Mouse (Mus musculus): ENCODE results near the gene Armc9. TPM values are rescaled to one million over a fixed set of nuclear protein-coding genes. Genes with fewer than 3 reads are reported as not detected.

Armc9 gene
- polyA plus RNA-seq, 1 experiment from 2014 or later = 20.5 TPM

DNA sequence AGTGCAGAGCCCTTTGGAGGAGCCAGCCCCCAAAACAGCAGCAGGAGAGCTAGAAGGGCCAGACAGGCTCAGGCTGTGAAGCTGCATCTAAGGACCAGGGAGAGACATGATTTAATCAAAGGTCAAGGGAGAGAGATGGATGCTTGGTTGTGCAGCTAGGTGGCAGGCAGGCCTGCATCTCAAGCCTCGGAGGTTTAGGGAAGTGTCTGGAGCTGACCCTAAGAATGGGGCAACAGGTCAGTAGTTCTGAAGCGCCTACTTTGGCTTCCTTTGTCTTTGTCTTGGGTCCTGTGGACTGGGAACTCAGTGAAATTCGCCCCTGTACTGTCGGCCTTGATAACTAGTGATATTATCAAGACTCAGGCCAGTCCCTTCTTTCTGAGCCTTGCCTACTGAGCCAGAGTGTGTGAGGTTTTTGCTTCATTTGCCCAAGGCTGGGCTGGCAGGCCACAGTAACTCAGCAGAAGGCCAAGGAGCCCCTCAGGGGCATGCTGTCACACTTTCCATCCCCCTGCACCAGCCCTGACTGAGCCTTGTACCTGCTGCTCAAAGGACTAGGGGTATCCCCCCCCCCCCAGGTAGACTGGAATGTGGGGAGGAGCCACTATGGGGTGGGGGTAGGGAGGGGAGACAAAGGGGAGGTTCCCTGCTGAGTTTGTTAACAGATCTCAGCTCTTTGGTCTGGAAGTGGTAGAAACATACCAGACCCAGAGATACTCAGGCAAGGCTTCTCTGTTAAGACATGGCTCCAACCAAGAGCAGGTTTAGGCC, 153.5 kb downstream of the Armc9 start:
- H3K9ac ChIP-seq (ENCODE audit: low read length) = no peak overlapping the region
- no peak overlapping the region for H3K4me2 ChIP-seq (ENCODE audit: low read depth, low read length)
- H3K4me3 ChIP-seq (ENCODE audit: low read length) = no peak overlapping the region
- H3K9me3 ChIP-seq (ENCODE audit: control insufficient read depth, low read length) = no peaks in the 10 kb centered on the region
- 43% methylated on average over 4 of the region's 4 CpGs for WGBS
- H3K27ac ChIP-seq (ENCODE audit: low read length) = no peak overlapping the region
- no peak for ATAC-seq (ENCODE audit: low read depth)
- peaks cover 11% of the 10 kb centered on the region for H3K27me3 ChIP-seq (ENCODE audit: control insufficient read depth, insufficient read depth, low read depth, low read length)
- H3K4me1 ChIP-seq (replicated peaks; ENCODE audit: control insufficient read depth, insufficient read depth, low read length) = 0 out of 2 replicates have a peak, but pooled peaks cover 3% of the 10 kb centered on the region
- no peaks in the 10 kb centered on the region for H3K36me3 ChIP-seq (ENCODE audit: control insufficient read depth, insufficient read depth, low read length)

DNA sequence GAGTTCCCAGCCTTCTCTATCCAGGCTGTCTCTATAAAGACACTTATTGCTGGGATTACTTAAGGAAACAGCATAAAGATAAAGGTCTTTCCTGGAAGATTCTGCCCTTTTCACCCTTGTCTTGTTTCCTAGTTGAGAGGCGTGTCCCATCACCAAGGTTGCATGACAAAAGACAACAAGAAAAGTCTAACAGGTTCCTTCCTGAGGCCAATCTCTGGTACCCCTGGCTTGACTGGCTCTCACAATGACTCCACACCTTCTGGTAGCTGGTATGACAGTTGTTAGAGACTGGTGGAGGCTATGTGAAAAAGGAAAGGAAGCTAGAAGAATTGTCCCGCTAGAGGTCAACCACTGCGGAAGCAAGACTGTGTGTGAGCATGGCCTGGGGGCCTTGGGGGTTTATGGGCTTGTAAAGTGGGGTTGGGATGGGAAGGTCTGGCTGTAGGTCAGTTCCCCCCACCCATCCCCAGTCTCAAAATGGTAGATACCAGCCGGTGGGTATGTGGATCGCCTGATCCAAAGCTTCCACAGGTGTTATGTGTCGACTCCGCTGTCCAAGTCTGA, 154.8 kb downstream of the Armc9 start:
- WGBS = 92% methylated on average over 7 of the region's 7 CpGs
- H3K4me3 ChIP-seq (ENCODE audit: low read length) = no peak overlapping the region
- peaks cover 4% of the 10 kb centered on the region; the same call in 1 of the 2 replicates for H3K27me3 ChIP-seq (ENCODE audit: control insufficient read depth, insufficient read depth, low read depth, low read length)
- H3K27ac ChIP-seq (ENCODE audit: low read length) = no peak overlapping the region
- H3K4me2 ChIP-seq (ENCODE audit: low read depth, low read length) = no peak overlapping the region
- no peak overlapping the region for H3K9ac ChIP-seq (ENCODE audit: low read length)
- no peaks in the 10 kb centered on the region for H3K36me3 ChIP-seq (ENCODE audit: control insufficient read depth, insufficient read depth, low read length)
- ATAC-seq (ENCODE audit: low read depth) = no peak
- H3K4me1 ChIP-seq (replicated peaks; ENCODE audit: control insufficient read depth, insufficient read depth, low read length) = 0 out of 2 replicates have a peak, but pooled peaks cover 3% of the 10 kb centered on the region
- H3K9me3 ChIP-seq (ENCODE audit: control insufficient read depth, low read length) = no peaks in the 10 kb centered on the region

DNA sequence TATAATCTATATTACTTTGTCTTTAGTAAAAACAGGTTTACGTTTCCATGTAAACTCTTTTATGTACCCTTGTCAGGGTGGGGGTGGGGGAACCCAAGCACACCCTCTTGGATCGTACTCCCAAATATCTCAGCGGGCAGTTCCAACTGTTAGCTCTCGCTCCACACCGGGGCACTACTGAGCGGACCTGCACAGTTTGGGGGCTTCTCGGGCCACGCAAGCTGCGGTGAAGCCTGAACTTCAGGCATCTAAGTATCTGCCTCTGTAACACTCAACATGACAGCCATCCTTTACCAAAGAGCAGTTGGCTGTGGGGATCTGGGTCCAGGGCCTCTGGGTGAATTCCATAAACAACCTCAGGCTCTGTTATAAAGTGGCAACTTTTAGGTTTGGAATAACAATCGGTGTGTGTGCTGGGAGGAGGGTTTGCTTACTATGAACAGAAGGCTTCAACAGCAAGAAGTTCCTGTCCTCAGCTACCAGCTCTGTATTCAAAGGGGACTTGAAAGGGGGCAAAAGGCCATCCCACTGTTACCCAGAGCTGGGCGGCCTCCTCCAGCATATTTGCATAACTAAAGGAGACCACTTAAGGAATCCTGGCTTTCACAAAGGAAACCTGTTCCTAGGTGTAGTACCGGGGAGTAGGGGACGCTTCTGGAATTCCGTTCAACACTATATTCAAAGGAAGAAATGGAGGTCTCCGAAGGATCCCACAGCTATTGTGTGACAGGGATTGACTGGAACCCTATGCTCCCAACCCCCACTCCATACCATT, 156.1 kb downstream of the Armc9 start:
- 30% methylated on average over 15 of the region's 15 CpGs for WGBS

DNA sequence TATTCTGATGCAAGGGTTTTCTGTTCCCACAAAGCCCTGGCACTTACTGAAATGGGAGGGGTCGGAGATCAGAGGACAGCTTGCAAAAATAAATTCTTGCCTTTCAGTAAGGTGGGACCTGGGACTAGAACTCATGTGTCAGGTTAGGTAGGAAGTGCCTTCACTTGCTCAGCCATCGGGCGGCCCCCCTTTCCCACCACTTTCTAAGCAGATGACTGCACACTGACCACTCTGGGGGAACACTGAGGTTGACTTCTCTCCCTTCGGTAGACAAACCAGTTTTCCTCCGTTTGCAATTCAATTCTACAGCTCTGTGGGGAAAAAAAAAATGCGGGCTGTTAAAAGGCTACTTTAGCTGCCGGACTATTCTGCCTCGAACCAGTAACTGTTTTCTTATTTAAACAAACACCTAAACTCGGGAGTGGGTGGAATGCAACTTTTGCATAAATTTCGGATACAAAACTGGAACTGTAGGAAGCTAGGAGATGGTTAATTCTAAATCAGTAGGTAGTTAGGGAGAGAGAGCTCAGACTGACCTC, 157.0 kb downstream of the Armc9 start:
- Histone ChIP-seq H3K4me1 (replicated peaks; ENCODE audit: control insufficient read depth, insufficient read depth, low read length) (0 out of 2 replicates have a peak, but pooled peaks cover 3% of the 10 kb centered on the region), H3K4me2 (ENCODE audit: low read depth, low read length) (peak overlapping the region; percentile 21), H3K27ac (ENCODE audit: low read length) (no peak overlapping the region; the same call in 1 of the 2 replicates), H3K9ac (ENCODE audit: low read length) (no peak overlapping the region), H3K4me3 (ENCODE audit: low read length) (no peak overlapping the region), H3K9me3 (ENCODE audit: control insufficient read depth, low read length) (no peaks in the 10 kb centered on the region), H3K27me3 (ENCODE audit: control insufficient read depth, insufficient read depth, low read depth, low read length) (no peaks in the 10 kb centered on the region), H3K36me3 (ENCODE audit: control insufficient read depth, insufficient read depth, low read length) (no peaks in the 10 kb centered on the region)
- WGBS = 29% methylated on average over 10 of the region's 10 CpGs
- ATAC-seq (ENCODE audit: low read depth) = no peak

More for the DNA sequence above, 156.1 kb downstream of the Armc9 start:
- Histone ChIP-seq H3K27ac (ENCODE audit: low read length) (peak overlapping the region; percentile 23; the same call in 1 of the 2 replicates), H3K4me1 (replicated peaks; ENCODE audit: control insufficient read depth, insufficient read depth, low read length) (0 out of 2 replicates have a peak, but pooled peaks cover 3% of the 10 kb centered on the region), H3K9me3 (ENCODE audit: control insufficient read depth, low read length) (no peaks in the 10 kb centered on the region), H3K9ac (ENCODE audit: low read length) (no peak overlapping the region), H3K4me3 (ENCODE audit: low read length) (no peak overlapping the region), H3K27me3 (ENCODE audit: control insufficient read depth, insufficient read depth, low read depth, low read length) (no peaks in the 10 kb centered on the region), H3K36me3 (ENCODE audit: control insufficient read depth, insufficient read depth, low read length) (no peaks in the 10 kb centered on the region), H3K4me2 (ENCODE audit: low read depth, low read length) (peak overlapping the region; percentile 21)
- peak; percentile 57 for ATAC-seq (ENCODE audit: low read depth)

DNA sequence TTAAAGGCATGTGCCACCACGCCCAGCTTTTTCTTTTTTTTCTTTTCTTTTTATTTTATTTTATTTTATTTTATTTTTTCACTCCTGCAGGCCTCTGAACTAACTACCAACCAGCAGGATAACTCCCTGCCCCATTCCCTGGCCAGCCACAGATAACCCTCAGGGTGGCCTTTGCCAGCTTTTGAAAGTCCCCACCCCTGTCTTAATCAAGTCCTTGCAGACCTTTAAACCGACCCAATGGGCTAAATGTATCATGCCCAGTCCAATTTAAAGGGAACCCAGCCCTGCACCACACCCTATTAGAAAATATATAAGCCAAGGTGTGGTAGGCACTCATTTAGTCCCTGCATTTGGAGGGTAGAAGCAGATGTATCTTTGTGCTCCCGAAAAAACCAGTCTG, 157.7 kb downstream of the Armc9 start:
- no peak overlapping the region for H3K9ac ChIP-seq (ENCODE audit: low read length)
- H3K9me3 ChIP-seq (ENCODE audit: control insufficient read depth, low read length) = no peaks in the 10 kb centered on the region
- H3K4me1 ChIP-seq (replicated peaks; ENCODE audit: control insufficient read depth, insufficient read depth, low read length) = 0 out of 2 replicates have a peak, but pooled peaks cover 3% of the 10 kb centered on the region
- H3K27ac ChIP-seq (ENCODE audit: low read length) = no peak overlapping the region
- H3K4me3 ChIP-seq (ENCODE audit: low read length) = no peak overlapping the region
- no peak for ATAC-seq (ENCODE audit: low read depth)
- WGBS = 67% methylated on average over 3 of the region's 3 CpGs
- H3K36me3 ChIP-seq (ENCODE audit: control insufficient read depth, insufficient read depth, low read length) = no peaks in the 10 kb centered on the region
- no peaks in the 10 kb centered on the region for H3K27me3 ChIP-seq (ENCODE audit: control insufficient read depth, insufficient read depth, low read depth, low read length)
- H3K4me2 ChIP-seq (ENCODE audit: low read depth, low read length) = no peak overlapping the region

DNA sequence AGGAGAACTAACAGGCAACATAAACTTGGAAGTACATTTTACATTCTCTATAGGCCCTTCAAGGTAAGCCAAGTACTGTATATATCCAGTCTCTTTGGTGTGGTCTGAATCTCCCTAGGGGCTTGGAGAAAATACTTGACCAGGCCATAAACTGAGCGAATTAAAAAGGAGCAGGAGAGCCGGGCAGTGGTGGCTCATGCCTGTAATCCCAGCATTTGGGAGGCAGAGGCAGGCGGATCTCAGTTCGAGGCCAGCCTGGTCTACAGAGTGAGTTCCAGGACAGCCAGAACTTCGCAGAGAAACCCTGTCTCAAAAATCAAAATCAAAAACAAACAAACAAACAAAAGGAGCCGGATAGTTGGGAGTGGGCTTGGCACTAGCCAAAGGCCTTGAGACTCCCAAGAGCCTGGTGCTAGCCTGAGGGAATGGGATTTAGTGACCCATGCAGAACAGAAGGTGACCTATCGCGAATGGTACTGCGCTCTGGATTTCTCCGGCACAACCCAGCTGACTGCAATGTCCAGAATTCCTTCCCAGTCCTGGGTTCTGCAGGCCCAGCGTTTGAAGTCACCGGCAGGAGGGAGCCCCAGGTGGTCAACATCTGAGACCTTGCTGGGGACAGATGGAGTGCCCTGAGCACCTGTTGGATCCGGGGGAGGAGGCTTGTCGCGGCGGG, 158.7 kb downstream of the Armc9 start:
- Histone ChIP-seq H3K4me1 (replicated peaks; ENCODE audit: control insufficient read depth, insufficient read depth, low read length) (0 out of 2 replicates have a peak, but pooled peaks cover 1% of the 10 kb centered on the region), H3K4me3 (ENCODE audit: low read length) (no peak overlapping the region), H3K4me2 (ENCODE audit: low read depth, low read length) (no peak overlapping the region), H3K36me3 (ENCODE audit: control insufficient read depth, insufficient read depth, low read length) (no peaks in the 10 kb centered on the region), H3K27ac (ENCODE audit: low read length) (no peak overlapping the region), H3K9ac (ENCODE audit: low read length) (no peak overlapping the region), H3K27me3 (ENCODE audit: control insufficient read depth, insufficient read depth, low read depth, low read length) (no peaks in the 10 kb centered on the region), H3K9me3 (ENCODE audit: control insufficient read depth, low read length) (no peaks in the 10 kb centered on the region)
- ATAC-seq (ENCODE audit: low read depth) = no peak
- 44% methylated on average over 16 of the region's 16 CpGs for WGBS

DNA sequence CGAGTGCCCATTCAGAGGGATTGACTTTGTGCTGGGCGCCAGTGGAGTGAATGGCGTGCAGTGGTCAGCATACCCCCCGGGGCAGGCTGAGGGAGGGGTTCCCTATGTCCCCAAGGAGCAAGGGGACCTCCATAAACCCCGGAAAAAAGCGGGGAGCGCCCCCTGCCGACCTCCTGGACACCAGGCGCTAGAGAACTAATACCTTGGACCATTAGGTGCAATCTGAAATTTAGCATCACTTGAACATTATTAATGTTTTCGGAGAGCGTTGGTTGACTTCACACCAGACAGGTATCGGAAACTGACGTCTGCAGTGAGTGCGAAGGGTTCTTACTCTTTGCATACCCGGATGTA, 159.2 kb downstream of the Armc9 start:
- Histone ChIP-seq H3K4me2 (ENCODE audit: low read depth, low read length) (no peak overlapping the region), H3K9ac (ENCODE audit: low read length) (no peak overlapping the region), H3K9me3 (ENCODE audit: control insufficient read depth, low read length) (no peaks in the 10 kb centered on the region), H3K4me1 (replicated peaks; ENCODE audit: control insufficient read depth, insufficient read depth, low read length) (no peaks in the 10 kb centered on the region), H3K36me3 (ENCODE audit: control insufficient read depth, insufficient read depth, low read length) (no peaks in the 10 kb centered on the region), H3K4me3 (ENCODE audit: low read length) (no peak overlapping the region), H3K27ac (ENCODE audit: low read length) (no peak overlapping the region), H3K27me3 (ENCODE audit: control insufficient read depth, insufficient read depth, low read depth, low read length) (no peaks in the 10 kb centered on the region)
- ATAC-seq (ENCODE audit: low read depth) = no peak
- WGBS = 22% methylated on average over 15 of the region's 15 CpGs

- no peaks in the 10 kb centered on the region for H3K9me3 ChIP-seq (ENCODE audit: control insufficient read depth, low read length)
- H3K27ac ChIP-seq (ENCODE audit: low read length) = no peak overlapping the region
- WGBS = 86% methylated on average over 6 of the region's 8 CpGs
- H3K4me3 ChIP-seq (ENCODE audit: low read length) = no peak overlapping the region
- no peak overlapping the region for H3K4me2 ChIP-seq (ENCODE audit: low read depth, low read length)
- H3K4me1 ChIP-seq (replicated peaks; ENCODE audit: control insufficient read depth, insufficient read depth, low read length) = no peaks in the 10 kb centered on the region
- no peaks in the 10 kb centered on the region for H3K36me3 ChIP-seq (ENCODE audit: control insufficient read depth, insufficient read depth, low read length)
- H3K27me3 ChIP-seq (ENCODE audit: control insufficient read depth, insufficient read depth, low read depth, low read length) = no peaks in the 10 kb centered on the region
- ATAC-seq (ENCODE audit: low read depth) = no peak
- no peak overlapping the region for H3K9ac ChIP-seq (ENCODE audit: low read length)
Measured at GRCm38 (mm10) chr1:86320822-86321413, 166.3 kb downstream of the Armc9 start.
